Mouse (Mus musculus) kidney, postnatal 10 days (tissue): ENCODE results near the gene Atp1a1.
A peak's percentile ranks its signal among the peaks of the same experiment; 100 is the strongest.

Source experiments
- DNase-seq: peaks from one replicate; pipeline ENCODE4 v3.0.0; 2021; ENCODE audit warnings: mixed read lengths

Atp1a1 gene

GRCm38 (mm10) chr3:101604550-101605223 lies at the start of gene Atp1a1:
TSS of gene Atp1a1 (minus strand) at chr3:101604684.
- peak; percentile 99 for DNase-seq

GRCm38 (mm10) chr3:101653446-101653845 lies 49.0 kb upstream of the Atp1a1 start:
- no peak for DNase-seq

- no peak for DNase-seq
Measured at GRCm38 (mm10) chr3:101652967-101653366, 48.5 kb upstream of the Atp1a1 start.

GRCm38 (mm10) chr3:101650328-101650727 lies 45.8 kb upstream of the Atp1a1 start:
- DNase-seq: no peak

- no peak for DNase-seq
Measured at GRCm38 (mm10) chr3:101649271-101649670, 44.8 kb upstream of the Atp1a1 start.

GRCm38 (mm10) chr3:101648096-101648793 lies 43.8 kb upstream of the Atp1a1 start:
- peak; percentile 63 for DNase-seq

- no peak for DNase-seq
Measured at GRCm38 (mm10) chr3:101646806-101647205, 42.3 kb upstream of the Atp1a1 start.

- no peak for DNase-seq
Measured at GRCm38 (mm10) chr3:101645569-101646106, 41.2 kb upstream of the Atp1a1 start.

- no peak for DNase-seq
Measured at GRCm38 (mm10) chr3:101644062-101644802, 39.7 kb upstream of the Atp1a1 start.

- DNase-seq: no peak
Measured at GRCm38 (mm10) chr3:101643264-101643663, 38.8 kb upstream of the Atp1a1 start.

GRCm38 (mm10) chr3:101638223-101638622 lies 33.7 kb upstream of the Atp1a1 start:
- DNase-seq: no peak

- DNase-seq: no peak
Measured at GRCm38 (mm10) chr3:101636510-101636909, 32.0 kb upstream of the Atp1a1 start.

GRCm38 (mm10) chr3:101636086-101636485 lies 31.6 kb upstream of the Atp1a1 start:
- DNase-seq: no peak

GRCm38 (mm10) chr3:101634141-101634900 lies 29.8 kb upstream of the Atp1a1 start:
- DNase-seq: no peak

GRCm38 (mm10) chr3:101628255-101628654 lies 23.8 kb upstream of the Atp1a1 start:
- DNase-seq: no peak

GRCm38 (mm10) chr3:101624287-101624686 lies 19.8 kb upstream of the Atp1a1 start:
- DNase-seq: no peak

GRCm38 (mm10) chr3:101619017-101619416 lies 14.5 kb upstream of the Atp1a1 start:
- DNase-seq: no peak

GRCm38 (mm10) chr3:101618505-101618904 lies 14.0 kb upstream of the Atp1a1 start:
- DNase-seq: no peak

- DNase-seq: no peak
Measured at GRCm38 (mm10) chr3:101617451-101617850, 13.0 kb upstream of the Atp1a1 start.

GRCm38 (mm10) chr3:101617007-101617406 lies 12.5 kb upstream of the Atp1a1 start:
- no peak for DNase-seq

- DNase-seq: no peak
Measured at GRCm38 (mm10) chr3:101615856-101616255, 11.4 kb upstream of the Atp1a1 start.

- DNase-seq: no peak
Measured at GRCm38 (mm10) chr3:101611813-101612491, 7.5 kb upstream of the Atp1a1 start.
